Mouse (Mus musculus): ENCODE data around the gene Dnah10. TPM values are rescaled to one million over a fixed set of nuclear protein-coding genes. Genes with fewer than 3 reads are reported as not detected.

Dnah10 gene
- polyA plus RNA-seq, 1 experiment: 0.38 TPM

GRCm38 (mm10) chr5:124853079-124853478 is 128.2 kb downstream of the Dnah10 start:
- no peak overlapping the region for H3K27ac ChIP-seq (ENCODE audit: control insufficient read depth, insufficient read depth, low read length)
- DNase-seq: no peak
- WGBS: 97% methylated on average over 2 of the region's 2 CpGs

GRCm38 (mm10) chr5:124854202-124854601 is 129.3 kb downstream of the Dnah10 start:
- DNase-seq: no peak
- Histone ChIP-seq H3K27me3 (ENCODE audit: control insufficient read depth, insufficient read depth, low read length) (no peaks in the 10 kb centered on the region; the same call in 1 of the 2 replicates), H3K4me3 (ENCODE audit: control insufficient read depth, insufficient read depth, low read length) (no peak overlapping the region), H3K36me3 (ENCODE audit: control insufficient read depth, insufficient read depth, low read length) (no peaks in the 10 kb centered on the region), H3K27ac (ENCODE audit: control insufficient read depth, insufficient read depth, low read length) (no peak overlapping the region), H3K4me1 (replicated peaks; ENCODE audit: control insufficient read depth, insufficient read depth, low read length) (no peaks in the 10 kb centered on the region)
- TF ChIP-seq CTCF (IDR thresholded peaks at IDR 0.05; ENCODE audit: borderline replicate concordance, control insufficient read depth, extremely low read depth, insufficient read depth, low read length, poor library complexity) (no peak), POLR2A (IDR thresholded peaks at IDR 0.05; ENCODE audit: control insufficient read depth, extremely low read depth, insufficient read depth, low read length, poor library complexity) (no peak)
- WGBS: 90% methylated on average over 4 of the region's 4 CpGs

More at GRCm38 (mm10) chr5:124853079-124853478, 128.2 kb downstream of the Dnah10 start:
- no peak overlapping the region for H3K4me3 ChIP-seq (ENCODE audit: control insufficient read depth, insufficient read depth, low read length)
- H3K36me3 ChIP-seq (ENCODE audit: control insufficient read depth, insufficient read depth, low read length): no peaks in the 10 kb centered on the region
- H3K4me1 ChIP-seq (replicated peaks; ENCODE audit: control insufficient read depth, insufficient read depth, low read length): no peaks in the 10 kb centered on the region
- H3K27me3 ChIP-seq (ENCODE audit: control insufficient read depth, insufficient read depth, low read length): no peaks in the 10 kb centered on the region
- TF ChIP-seq POLR2A (IDR thresholded peaks at IDR 0.05; ENCODE audit: control insufficient read depth, extremely low read depth, insufficient read depth, low read length, poor library complexity) (no peak), CTCF (IDR thresholded peaks at IDR 0.05; ENCODE audit: borderline replicate concordance, control insufficient read depth, extremely low read depth, insufficient read depth, low read length, poor library complexity) (no peak)

GRCm38 (mm10) chr5:124860013-124860412 is 135.1 kb downstream of the Dnah10 start:
- H3K36me3 ChIP-seq (ENCODE audit: control insufficient read depth, insufficient read depth, low read length): no peaks in the 10 kb centered on the region
- TF ChIP-seq CTCF (IDR thresholded peaks at IDR 0.05; ENCODE audit: borderline replicate concordance, control insufficient read depth, extremely low read depth, insufficient read depth, low read length, poor library complexity) (no peak), POLR2A (IDR thresholded peaks at IDR 0.05; ENCODE audit: control insufficient read depth, extremely low read depth, insufficient read depth, low read length, poor library complexity) (no peak)
- 15% methylated on average over 5 of the region's 5 CpGs for WGBS
- DNase-seq: peak; percentile 11
- peaks cover 11% of the 10 kb centered on the region for H3K4me1 ChIP-seq (replicated peaks; ENCODE audit: control insufficient read depth, insufficient read depth, low read length)
- H3K27ac ChIP-seq (ENCODE audit: control insufficient read depth, insufficient read depth, low read length): no peak overlapping the region
- no peak overlapping the region for H3K4me3 ChIP-seq (ENCODE audit: control insufficient read depth, insufficient read depth, low read length)
- no peaks in the 10 kb centered on the region; the same call in 1 of the 2 replicates for H3K27me3 ChIP-seq (ENCODE audit: control insufficient read depth, insufficient read depth, low read length)

DNA sequence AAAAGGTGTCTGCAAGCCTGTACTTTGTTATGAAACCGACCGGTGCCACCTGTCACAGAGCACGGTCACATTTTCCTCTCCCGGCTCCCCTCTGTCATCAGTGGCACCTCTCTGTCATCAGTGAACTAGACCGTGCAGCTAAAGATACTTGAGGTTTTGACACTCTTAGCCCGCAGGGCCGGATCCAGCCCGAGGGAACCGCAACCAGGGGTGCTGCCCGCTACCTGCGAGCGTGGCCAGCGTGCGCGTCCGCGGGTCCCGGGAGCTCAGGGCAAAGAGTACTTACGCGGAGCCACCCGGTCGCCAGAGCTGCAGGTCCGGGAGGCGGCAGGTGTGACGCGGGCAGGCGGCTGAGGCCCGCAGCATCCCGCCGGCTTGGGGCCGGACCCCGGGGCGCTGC is 136.6 kb downstream of the Dnah10 start:
- 1% methylated on average over 33 of the region's 33 CpGs for WGBS
- H3K4me3 ChIP-seq (ENCODE audit: control insufficient read depth, insufficient read depth, low read length): peak overlapping the region; percentile 61
- H3K36me3 ChIP-seq (ENCODE audit: control insufficient read depth, insufficient read depth, low read length): no peaks in the 10 kb centered on the region
- peaks cover 11% of the 10 kb centered on the region for H3K4me1 ChIP-seq (replicated peaks; ENCODE audit: control insufficient read depth, insufficient read depth, low read length)
- no peak overlapping the region for H3K27ac ChIP-seq (ENCODE audit: control insufficient read depth, insufficient read depth, low read length)
- DNase-seq: peak; percentile 50
- no peaks in the 10 kb centered on the region; the same call in 1 of the 2 replicates for H3K27me3 ChIP-seq (ENCODE audit: control insufficient read depth, insufficient read depth, low read length)
- TF ChIP-seq POLR2A (IDR thresholded peaks at IDR 0.05; ENCODE audit: control insufficient read depth, extremely low read depth, insufficient read depth, low read length, poor library complexity) (no peak), CTCF (IDR thresholded peaks at IDR 0.05; ENCODE audit: borderline replicate concordance, control insufficient read depth, extremely low read depth, insufficient read depth, low read length, poor library complexity) (no peak)

GRCm38 (mm10) chr5:124862013-124862866 is 137.4 kb downstream of the Dnah10 start, which contains the start of the genes Ccdc92 and Zfp664:
TSS of gene Ccdc92 (minus strand) at chr5:124862424.
TSS of gene Zfp664 (plus strand) at chr5:124862691.
- Histone ChIP-seq H3K27me3 (ENCODE audit: control insufficient read depth, insufficient read depth, low read length) (no peaks in the 10 kb centered on the region; the same call in 1 of the 2 replicates), H3K4me3 (ENCODE audit: control insufficient read depth, insufficient read depth, low read length) (peak within 1 kb of the TSS; percentile 67), H3K27ac (ENCODE audit: control insufficient read depth, insufficient read depth, low read length) (no peak within 1 kb of the TSS), H3K36me3 (ENCODE audit: control insufficient read depth, insufficient read depth, low read length) (no peaks in the 10 kb centered on the region), H3K4me1 (replicated peaks; ENCODE audit: control insufficient read depth, insufficient read depth, low read length) (peaks cover 11% of the 10 kb centered on the region)
- TF ChIP-seq CTCF (IDR thresholded peaks at IDR 0.05; ENCODE audit: borderline replicate concordance, control insufficient read depth, extremely low read depth, insufficient read depth, low read length, poor library complexity): peak; percentile 48; the same call in 1 of the 2 replicates
- TF ChIP-seq POLR2A (IDR thresholded peaks at IDR 0.05; ENCODE audit: control insufficient read depth, extremely low read depth, insufficient read depth, low read length, poor library complexity): peak; percentile 93
- peak; percentile 98 for DNase-seq
- WGBS: under 1% methylated on average over 99 of the region's 103 CpGs

DNA sequence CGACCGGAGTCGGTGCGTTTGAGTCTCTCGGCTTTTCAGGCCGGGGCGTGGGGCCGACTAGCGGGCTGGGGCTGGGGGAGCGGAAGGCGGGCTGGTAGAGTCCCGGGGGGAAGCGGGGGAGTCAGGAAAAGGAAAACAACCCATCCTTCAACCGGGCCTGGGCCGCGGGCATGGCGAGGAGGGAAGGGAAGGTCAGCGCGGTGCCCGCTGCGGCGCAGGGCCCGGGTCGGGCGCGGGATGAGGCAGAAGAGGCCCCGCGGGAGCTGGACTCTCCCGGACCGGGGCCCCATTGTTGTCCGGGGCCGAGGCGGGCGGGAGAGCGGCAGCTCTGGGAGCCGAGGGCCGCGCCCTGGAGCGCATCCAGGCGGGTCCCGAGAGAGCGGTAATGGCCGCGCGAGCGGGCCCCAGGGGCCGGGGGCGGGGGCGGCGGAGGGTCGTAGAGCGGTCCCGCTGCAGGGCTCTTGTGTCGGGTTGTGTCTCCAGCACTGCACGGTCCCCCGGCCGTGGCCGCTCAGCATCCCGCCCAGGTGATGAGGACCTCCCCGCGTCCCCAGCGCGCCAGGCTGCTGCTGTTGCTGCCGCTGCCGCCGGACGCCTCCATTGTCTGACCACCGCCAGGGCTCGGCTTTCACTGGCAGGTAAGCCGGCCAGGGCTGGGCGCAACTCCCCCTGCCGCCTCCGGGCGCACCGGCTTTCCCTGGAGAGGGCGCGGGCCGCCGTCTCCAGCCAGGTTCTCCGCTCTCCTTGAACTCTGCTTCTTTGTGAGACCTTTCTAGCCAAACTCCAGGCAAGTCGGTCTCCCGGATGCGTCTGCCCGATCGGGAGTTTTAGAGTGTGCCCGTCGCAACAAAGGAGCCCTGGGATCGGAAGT is 138.2 kb downstream of the Dnah10 start:
- peak overlapping the region; percentile 67 for H3K4me3 ChIP-seq (ENCODE audit: control insufficient read depth, insufficient read depth, low read length)
- no peaks in the 10 kb centered on the region for H3K36me3 ChIP-seq (ENCODE audit: control insufficient read depth, insufficient read depth, low read length)
- H3K27ac ChIP-seq (ENCODE audit: control insufficient read depth, insufficient read depth, low read length): no peak overlapping the region
- H3K27me3 ChIP-seq (ENCODE audit: control insufficient read depth, insufficient read depth, low read length): no peaks in the 10 kb centered on the region; the same call in 1 of the 2 replicates
- peak; percentile 33 for DNase-seq
- peaks cover 11% of the 10 kb centered on the region for H3K4me1 ChIP-seq (replicated peaks; ENCODE audit: control insufficient read depth, insufficient read depth, low read length)
- 1% methylated on average over 86 of the region's 88 CpGs for WGBS
- TF ChIP-seq POLR2A (IDR thresholded peaks at IDR 0.05; ENCODE audit: control insufficient read depth, extremely low read depth, insufficient read depth, low read length, poor library complexity) (no peak), CTCF (IDR thresholded peaks at IDR 0.05; ENCODE audit: borderline replicate concordance, control insufficient read depth, extremely low read depth, insufficient read depth, low read length, poor library complexity) (no peak)

Measured in thymus, adult 2 months (tissue).